Mouse (Mus musculus) stomach, embryonic 16.5 days (tissue): ENCODE measurements at regions not wholly inside any gene's neighbourhood (a gene's known extent, or its start where the extent isn't known, plus 50 kb on each side); places are given as distances from the start of the nearest gene placed in this dataset.

Experiments
- ATAC-seq: fragments of 200-750 bp; cut with Nextera tagmentation; 2 replicates; pipeline ENCODE4 v1.8.0; 2017; ENCODE audit warnings: moderate number of reproducible peaks, moderate TSS enrichment; ENCODE audit not compliant: insufficient read depth, low FRiP score
- H3K27ac ChIP-seq: fragments of 300-500 bp; sonication (generic); 2 replicates; pipeline ENCODE4 v1.5.1; 2014; ENCODE audit warnings: low read length
- H3K27me3 ChIP-seq: fragments of 300-500 bp; sonication (generic); 2 replicates; pipeline ENCODE4 v1.6.1; 2014; ENCODE audit warnings: low read length, control low read depth, mixed read lengths; ENCODE audit not compliant: control insufficient read depth, insufficient read depth
- H3K36me3 ChIP-seq: fragments of 300-500 bp; sonication (generic); 2 replicates; pipeline ENCODE4 v1.6.1; 2014; ENCODE audit warnings: low read length; ENCODE audit not compliant: control insufficient read depth, insufficient read depth
- H3K4me1 ChIP-seq: fragments of 300-500 bp; sonication (generic); 2 replicates; pipeline ENCODE4 v1.6.1; 2014; ENCODE audit warnings: low read length, control low read depth, mixed read lengths; ENCODE audit not compliant: control insufficient read depth, insufficient read depth
- H3K4me2 ChIP-seq: fragments of 300-500 bp; sonication (generic); 2 replicates; pipeline ENCODE4 v1.6.1; 2014; ENCODE audit warnings: low read depth, low read length, mixed read lengths
- H3K4me3 ChIP-seq: fragments of 300-500 bp; sonication (generic); replicated peaks from 2 replicates; pipeline ENCODE4 v1.5.1; 2014; ENCODE audit warnings: mild to moderate bottlenecking, low read length
- H3K9ac ChIP-seq: fragments of 300-500 bp; sonication (generic); 2 replicates; pipeline ENCODE4 v1.6.1; 2014; ENCODE audit warnings: low read length
- H3K9me3 ChIP-seq: fragments of 300-500 bp; sonication (generic); replicated peaks from 2 replicates; pipeline ENCODE4 v1.6.1; 2016; ENCODE audit warnings: low read length, control low read depth; ENCODE audit not compliant: control insufficient read depth
- WGBS: fragments of 180-500 bp; shearing (Covaris S2); extraction: QIAGEN DNeasy Blood & Tissue Kit; methylation state at CpG from one replicate; pipeline ENCODE4 v1.1.7; 2014; 5-methylcytosine and 5-hydroxymethylcytosine counted together

GRCm38 (mm10) chr15:93062213-93063131 is 212.5 kb downstream of the Gxylt1 start:
- H3K4me3 ChIP-seq = no peak overlapping the region
- no peaks in the 10 kb centered on the region for H3K36me3 ChIP-seq
- H3K9me3 ChIP-seq = 0 out of 2 replicates have a peak, but pooled peaks cover 5% of the 10 kb centered on the region
- no peaks in the 10 kb centered on the region for H3K27me3 ChIP-seq
- 45% methylated on average over 10 of the region's 10 CpGs for WGBS
- H3K9ac ChIP-seq = no peak overlapping the region
- H3K4me1 ChIP-seq = no peaks in the 10 kb centered on the region
- H3K27ac ChIP-seq = no peak overlapping the region
- no peak overlapping the region for H3K4me2 ChIP-seq
- no peak for ATAC-seq

GRCm38 (mm10) chr15:93053471-93053870 is 221.5 kb downstream of the Gxylt1 start:
- H3K4me2 ChIP-seq = no peak overlapping the region
- no peaks in the 10 kb centered on the region for H3K36me3 ChIP-seq
- no peaks in the 10 kb centered on the region for H3K9me3 ChIP-seq
- ATAC-seq = no peak
- no peak overlapping the region for H3K27ac ChIP-seq
- H3K27me3 ChIP-seq = no peaks in the 10 kb centered on the region
- no peak overlapping the region for H3K9ac ChIP-seq
- H3K4me3 ChIP-seq = no peak overlapping the region
- H3K4me1 ChIP-seq = no peaks in the 10 kb centered on the region
- 76% methylated on average over 3 of the region's 3 CpGs for WGBS

- Histone ChIP-seq H3K36me3 (no peaks in the 10 kb centered on the region), H3K9me3 (no peaks in the 10 kb centered on the region), H3K4me2 (no peak overlapping the region), H3K27ac (no peak overlapping the region), H3K4me3 (no peak overlapping the region), H3K9ac (no peak overlapping the region), H3K4me1 (no peaks in the 10 kb centered on the region), H3K27me3 (no peaks in the 10 kb centered on the region)
- 41% methylated on average over 6 of the region's 6 CpGs for WGBS
- ATAC-seq = no peak
Observed at GRCm38 (mm10) chr15:93027185-93027584, 247.8 kb downstream of the Gxylt1 start.

DNA sequence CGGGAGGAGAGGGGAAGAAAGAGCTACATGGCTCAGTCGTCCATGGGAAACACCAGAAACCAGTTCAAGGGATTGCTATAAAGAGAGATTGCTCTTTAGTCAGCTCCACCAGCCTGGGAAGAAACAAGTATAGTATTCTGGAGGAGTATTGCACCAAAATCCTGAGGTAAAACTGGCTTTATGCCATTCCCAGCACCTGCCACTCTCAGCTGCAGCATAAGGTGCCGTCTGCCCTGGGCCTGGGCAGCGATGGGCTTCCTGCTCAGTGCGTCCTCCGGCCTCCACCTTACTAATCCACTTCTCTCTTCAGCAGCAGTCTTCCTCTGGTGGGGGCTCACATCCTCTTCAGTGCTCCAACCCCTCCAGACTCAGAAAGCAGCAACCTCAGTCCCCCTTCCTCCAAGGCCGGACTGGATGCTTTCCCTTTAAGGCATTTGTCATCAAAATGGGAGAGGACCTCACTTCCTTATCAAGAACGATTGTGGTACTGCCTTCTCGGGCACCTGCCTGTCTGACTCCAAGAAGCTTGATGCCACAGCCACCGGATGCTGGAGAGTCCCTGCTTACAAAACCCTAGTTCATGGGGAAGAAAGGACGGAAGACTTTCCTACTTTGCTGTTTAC is 248.4 kb downstream of the Gxylt1 start:
- no peaks in the 10 kb centered on the region for H3K4me1 ChIP-seq
- no peak overlapping the region for H3K4me3 ChIP-seq
- no peak overlapping the region for H3K4me2 ChIP-seq
- no peaks in the 10 kb centered on the region for H3K36me3 ChIP-seq
- H3K9ac ChIP-seq = no peak overlapping the region
- H3K27me3 ChIP-seq = no peaks in the 10 kb centered on the region
- 51% methylated on average over 11 of the region's 11 CpGs for WGBS
- ATAC-seq = no peak
- H3K27ac ChIP-seq = no peak overlapping the region
- H3K9me3 ChIP-seq = no peaks in the 10 kb centered on the region

- Histone ChIP-seq H3K27ac (no peak overlapping the region), H3K4me1 (no peaks in the 10 kb centered on the region), H3K4me3 (no peak overlapping the region), H3K36me3 (no peaks in the 10 kb centered on the region), H3K4me2 (no peak overlapping the region), H3K9me3 (no peaks in the 10 kb centered on the region), H3K27me3 (no peaks in the 10 kb centered on the region), H3K9ac (no peak overlapping the region)
- 73% methylated on average over 9 of the region's 9 CpGs for WGBS
- ATAC-seq = no peak
Observed at GRCm38 (mm10) chr15:93025791-93026190, 249.2 kb downstream of the Gxylt1 start.

DNA sequence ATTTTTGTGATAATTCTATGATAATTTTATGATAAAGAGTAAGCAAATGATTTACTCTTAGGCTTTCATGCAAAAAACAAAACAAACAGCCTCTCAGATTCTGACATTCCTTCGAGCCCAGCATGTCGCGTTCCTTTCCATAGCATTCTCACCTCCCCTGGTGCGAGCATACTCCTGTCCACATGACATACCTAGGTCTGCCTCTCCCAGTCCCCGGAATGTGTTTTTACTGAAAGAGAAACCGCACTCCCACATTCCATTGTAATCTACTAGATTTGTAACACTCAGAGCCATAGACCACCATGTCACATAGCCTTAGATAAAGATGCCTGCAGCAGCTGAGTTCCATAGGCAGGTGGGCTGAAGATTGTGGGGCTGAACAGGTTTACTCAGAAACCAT is 250.8 kb downstream of the Gxylt1 start:
- H3K4me1 ChIP-seq = no peaks in the 10 kb centered on the region
- H3K4me2 ChIP-seq = no peak overlapping the region
- no peaks in the 10 kb centered on the region for H3K9me3 ChIP-seq
- no peak for ATAC-seq
- 43% methylated on average over 6 of the region's 6 CpGs for WGBS
- no peak overlapping the region for H3K9ac ChIP-seq
- H3K36me3 ChIP-seq = no peaks in the 10 kb centered on the region
- H3K4me3 ChIP-seq = no peak overlapping the region
- H3K27me3 ChIP-seq = no peaks in the 10 kb centered on the region
- H3K27ac ChIP-seq = no peak overlapping the region

GRCm38 (mm10) chr15:93011166-93011565 is 263.8 kb downstream of the Gxylt1 start:
- WGBS = 79% methylated on average over 5 of the region's 5 CpGs
- no peak for ATAC-seq
- no peak overlapping the region for H3K4me3 ChIP-seq

DNA sequence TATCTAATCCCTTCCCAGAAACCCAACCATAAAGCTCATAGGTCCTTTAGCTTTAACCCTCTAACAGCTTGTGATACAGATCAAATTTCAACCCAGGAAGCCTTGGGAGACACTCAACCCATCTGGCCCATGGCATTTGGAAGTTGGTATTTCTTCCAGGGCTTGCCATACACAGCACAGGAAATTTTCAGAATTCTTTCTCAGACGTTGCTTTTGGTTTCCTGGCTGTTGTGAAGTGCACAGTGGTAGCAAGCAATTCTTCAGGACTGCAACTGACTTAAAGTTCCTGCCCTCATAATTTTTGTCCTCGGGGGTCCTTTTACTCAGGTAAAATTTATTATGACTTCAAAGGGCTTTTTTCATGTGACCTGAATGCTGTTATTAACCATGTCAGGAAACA is 264.4 kb downstream of the Gxylt1 start:
- no peaks in the 10 kb centered on the region for H3K27me3 ChIP-seq
- no peaks in the 10 kb centered on the region for H3K36me3 ChIP-seq
- no peak overlapping the region for H3K4me2 ChIP-seq
- H3K27ac ChIP-seq = no peak overlapping the region
- no peaks in the 10 kb centered on the region for H3K9me3 ChIP-seq
- H3K9ac ChIP-seq = no peak overlapping the region
- ATAC-seq = no peak
- peaks cover 2% of the 10 kb centered on the region; the same call in 1 of the 2 replicates for H3K4me1 ChIP-seq
- H3K4me3 ChIP-seq = no peak overlapping the region
- 28% methylated on average over 2 of the region's 2 CpGs for WGBS

More at GRCm38 (mm10) chr15:93011166-93011565, 263.8 kb downstream of the Gxylt1 start:
- Histone ChIP-seq H3K36me3 (no peaks in the 10 kb centered on the region), H3K4me1 (no peaks in the 10 kb centered on the region; the same call in 1 of the 2 replicates), H3K9me3 (no peaks in the 10 kb centered on the region), H3K27ac (no peak overlapping the region), H3K4me2 (no peak overlapping the region), H3K9ac (no peak overlapping the region), H3K27me3 (no peaks in the 10 kb centered on the region)

GRCm38 (mm10) chr15:93005751-93006231 is 269.2 kb downstream of the Gxylt1 start:
- H3K36me3 ChIP-seq = no peaks in the 10 kb centered on the region
- no peak overlapping the region for H3K4me2 ChIP-seq
- peak overlapping the region; percentile 75 for H3K27ac ChIP-seq
- H3K4me1 ChIP-seq = peaks cover 15% of the 10 kb centered on the region
- peak; percentile 86 for ATAC-seq
- no peak overlapping the region for H3K4me3 ChIP-seq
- H3K9ac ChIP-seq = no peak overlapping the region
- 25% methylated on average over 7 of the region's 7 CpGs for WGBS
- H3K9me3 ChIP-seq = no peaks in the 10 kb centered on the region
- no peaks in the 10 kb centered on the region for H3K27me3 ChIP-seq
